Mouse (Mus musculus) forebrain, embryonic 11.5 days (tissue): Measurements from ENCODE around the gene Sp100. TPM values are rescaled to one million over a fixed set of nuclear protein-coding genes. Genes with fewer than 3 reads are reported as not detected.

Experiments used
- ATAC-seq: fragments of 200-750 bp; cut with Nextera tagmentation; replicated peaks from 2 replicates; pipeline ENCODE4 v1.8.0; 2017; ENCODE audit warnings: moderate TSS enrichment; ENCODE audit not compliant: low FRiP score
- DNase-seq: peaks from one replicate; pipeline ENCODE4 v3.0.0-alpha.2; 2017; ENCODE audit warnings: low spot score
- H3K27ac ChIP-seq: fragments of 300-500 bp; sonication (generic); 2 replicates; pipeline ENCODE4 v1.5.1; 2014; ENCODE audit warnings: low read depth, low read length
- H3K27me3 ChIP-seq: fragments of 300-500 bp; sonication (generic); 2 replicates; pipeline ENCODE4 v1.6.1; 2014; ENCODE audit warnings: mild to moderate bottlenecking, low read length, mixed read lengths; ENCODE audit not compliant: control insufficient read depth, insufficient read depth
- H3K36me3 ChIP-seq: fragments of 300-500 bp; sonication (generic); 2 replicates; pipeline ENCODE4 v1.6.1; 2014; ENCODE audit warnings: mild to moderate bottlenecking, low read length, moderate library complexity, mixed read lengths; ENCODE audit not compliant: control insufficient read depth, insufficient read depth
- H3K4me1 ChIP-seq: fragments of 300-500 bp; sonication (generic); replicated peaks from 2 replicates; pipeline ENCODE4 v1.6.1; 2014; ENCODE audit warnings: low read length, mixed read lengths; ENCODE audit not compliant: control insufficient read depth, insufficient read depth
- H3K4me2 ChIP-seq: fragments of 300-500 bp; sonication (generic); 2 replicates; pipeline ENCODE4 v1.6.1; 2014; ENCODE audit warnings: low read depth, mild to moderate bottlenecking, low read length, moderate library complexity, mixed read lengths; ENCODE audit not compliant: severe bottlenecking
- H3K4me3 ChIP-seq: fragments of 300-500 bp; sonication (generic); 2 replicates; pipeline ENCODE4 v1.5.1; 2014; ENCODE audit warnings: low read depth, low read length
- H3K9ac ChIP-seq: fragments of 300-500 bp; sonication (generic); 2 replicates; pipeline ENCODE4 v1.6.1; 2014; ENCODE audit warnings: low read length
- H3K9me3 ChIP-seq: fragments of 300-500 bp; sonication (generic); 2 replicates; pipeline ENCODE4 v1.6.1; 2016; ENCODE audit warnings: low read length, mixed read lengths; ENCODE audit not compliant: control insufficient read depth
- WGBS: fragments of 180-500 bp; shearing (Covaris S2); extraction: QIAGEN DNeasy Blood & Tissue Kit; methylation state at CpG from one replicate; pipeline ENCODE4 v1.1.7; 2014; 5-methylcytosine and 5-hydroxymethylcytosine counted together
- polyA plus RNA-seq: library from polyadenylated mRNA; unstranded; fragments of >200 nt; fragmentation: Nextera tagmentation; extraction: Ambion mirVana; gene quantifications from 2 replicates; pipeline ENCODE4 v1.2.1, GENCODE M21; 2014

Sp100 gene
- polyA plus RNA-seq, 1 experiment from 2014 or later = 0.29 TPM

DNA sequence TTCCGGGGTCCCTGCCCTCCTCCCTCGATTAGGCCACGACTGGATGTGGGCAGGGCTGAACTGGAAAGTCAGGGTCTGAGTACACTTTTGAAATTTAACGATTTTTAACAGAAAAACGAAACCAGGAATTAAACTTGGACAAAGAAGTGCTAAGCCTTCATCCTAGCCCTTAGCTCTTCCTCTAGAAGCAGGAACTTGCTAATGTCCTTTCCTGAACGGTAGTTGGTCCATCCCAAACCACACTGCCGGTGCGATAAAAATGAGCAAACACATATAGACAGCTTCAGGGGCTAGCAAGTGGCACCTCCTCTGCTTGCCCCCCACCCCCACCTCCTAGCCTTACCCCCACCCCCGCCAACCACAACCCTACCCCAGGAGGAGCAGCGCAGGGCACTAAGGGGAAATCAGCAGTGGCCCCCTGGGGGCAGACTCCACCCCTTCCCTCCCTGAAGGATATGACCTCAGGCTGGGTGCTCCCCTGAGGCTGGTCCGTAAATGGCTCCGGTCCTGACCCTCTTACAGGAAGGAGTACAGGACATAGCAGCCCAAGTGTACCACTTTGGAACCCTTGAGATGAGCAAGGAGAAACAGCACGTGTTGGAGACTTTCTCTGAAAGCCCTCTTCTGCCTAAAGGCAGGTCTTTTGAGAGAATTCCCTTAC, 85.8 kb downstream of the Sp100 start:
- H3K4me3 ChIP-seq = no peak overlapping the region
- H3K4me2 ChIP-seq = no peak overlapping the region
- H3K27me3 ChIP-seq = no peaks in the 10 kb centered on the region
- peaks cover 2% of the 10 kb centered on the region; the same call in 1 of the 2 replicates for H3K9me3 ChIP-seq
- ATAC-seq = no peak
- no peaks in the 10 kb centered on the region for H3K4me1 ChIP-seq
- no peak overlapping the region for H3K27ac ChIP-seq
- DNase-seq = no peak
- H3K9ac ChIP-seq = no peak overlapping the region
- no peaks in the 10 kb centered on the region for H3K36me3 ChIP-seq
- WGBS = 79% methylated on average over 13 of the region's 13 CpGs

DNA sequence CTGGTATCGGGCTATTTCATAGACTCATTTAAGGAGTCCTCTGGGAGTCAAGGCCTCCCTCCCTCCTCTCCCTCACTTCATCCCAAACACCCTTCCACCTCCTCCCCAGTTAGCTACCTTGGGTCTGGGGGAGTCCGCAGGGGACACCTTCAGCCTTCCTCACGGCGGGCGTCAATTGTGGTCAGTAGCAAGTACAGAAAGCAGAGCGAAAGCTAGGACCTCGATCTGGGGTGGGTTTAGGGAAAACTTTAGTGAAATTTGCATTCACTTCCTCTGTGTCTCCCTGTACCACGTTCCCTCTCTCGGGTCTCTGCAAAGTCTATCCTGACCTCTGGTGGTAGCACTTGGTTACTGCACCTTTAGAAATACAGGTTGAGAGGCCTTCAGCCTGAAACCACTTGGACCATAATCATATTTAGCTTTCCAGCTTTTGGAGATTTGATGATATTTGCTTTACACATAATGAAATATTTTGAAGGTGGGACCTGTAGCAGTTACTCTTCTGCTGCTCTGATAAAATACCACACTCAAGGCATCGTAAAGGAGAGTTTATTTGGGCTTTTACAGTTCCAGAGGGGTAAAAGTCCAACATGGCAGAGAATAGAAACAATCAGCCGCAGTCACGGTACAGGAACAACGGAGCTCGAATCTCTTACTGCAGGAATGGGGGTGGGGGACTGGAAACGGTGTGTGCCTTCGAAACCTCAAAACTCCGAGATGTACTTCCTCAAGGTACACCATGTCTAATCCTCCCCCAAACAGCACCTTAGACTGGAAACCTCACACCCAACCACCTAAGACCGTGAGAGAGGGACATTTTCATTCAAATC, 86.8 kb downstream of the Sp100 start:
- no peaks in the 10 kb centered on the region for H3K27me3 ChIP-seq
- DNase-seq (peak; percentile 59), ATAC-seq (peak; percentile 63)
- H3K4me1 ChIP-seq = no peaks in the 10 kb centered on the region
- no peaks in the 10 kb centered on the region for H3K36me3 ChIP-seq
- H3K9ac ChIP-seq = peak overlapping the region; percentile 50
- H3K4me3 ChIP-seq = no peak overlapping the region; the same call in 1 of the 2 replicates
- H3K4me2 ChIP-seq = peak overlapping the region; percentile 36
- H3K27ac ChIP-seq = no peak overlapping the region
- H3K9me3 ChIP-seq = peaks cover 2% of the 10 kb centered on the region; the same call in 1 of the 2 replicates
- WGBS = 40% methylated on average over 18 of the region's 18 CpGs

DNA sequence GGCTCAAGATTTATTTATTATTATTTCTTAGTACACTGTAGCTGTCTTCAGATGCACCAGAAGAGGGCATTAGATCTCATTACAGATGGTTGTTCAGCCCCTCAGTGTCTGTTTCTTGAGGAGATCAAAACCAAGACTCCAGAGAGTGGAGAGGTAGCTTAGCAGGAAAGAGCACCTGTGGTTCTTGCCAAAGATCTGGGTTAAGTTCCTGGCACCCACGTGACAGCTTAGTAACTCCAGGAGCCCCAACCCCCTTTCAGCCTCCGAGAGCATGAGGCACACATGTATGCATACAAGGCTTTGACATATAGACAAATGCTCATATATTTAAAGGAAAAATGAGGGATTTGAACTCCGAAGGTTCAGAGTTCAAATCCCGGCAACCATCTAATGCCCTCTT, 89.2 kb downstream of the Sp100 start:
- WGBS = 93% methylated on average over 4 of the region's 4 CpGs
- Histone ChIP-seq H3K4me2 (no peak overlapping the region), H3K4me1 (0 out of 2 replicates have a peak, but pooled peaks cover 3% of the 10 kb centered on the region), H3K27me3 (no peaks in the 10 kb centered on the region), H3K9ac (no peak overlapping the region), H3K36me3 (no peaks in the 10 kb centered on the region), H3K4me3 (no peak overlapping the region), H3K9me3 (peaks cover 2% of the 10 kb centered on the region; the same call in 1 of the 2 replicates), H3K27ac (no peak overlapping the region)
- ATAC-seq = no peak
- no peak for DNase-seq

DNA sequence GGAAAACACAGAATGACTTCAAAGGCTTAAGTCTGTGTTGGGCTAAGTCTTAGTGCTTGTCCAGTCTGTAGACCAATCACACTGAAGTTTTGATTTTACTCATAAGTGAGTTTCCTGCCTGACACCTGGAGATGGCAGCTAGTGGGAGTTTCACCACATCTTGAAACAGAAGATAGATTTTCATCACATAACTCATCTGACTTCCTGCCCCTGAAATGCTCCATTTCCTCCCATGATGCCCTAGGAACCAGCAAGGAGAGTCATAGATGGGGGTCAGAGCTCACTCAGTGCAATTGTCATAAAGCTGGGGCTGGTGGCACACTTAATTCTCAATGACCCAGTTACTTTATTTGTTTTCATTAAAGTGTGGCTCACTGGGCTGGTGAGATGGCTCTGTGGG, 90.0 kb downstream of the Sp100 start:
- Histone ChIP-seq H3K27me3 (no peaks in the 10 kb centered on the region), H3K9ac (no peak overlapping the region), H3K27ac (no peak overlapping the region), H3K4me2 (no peak overlapping the region), H3K4me3 (no peak overlapping the region), H3K9me3 (peaks cover 2% of the 10 kb centered on the region; the same call in 1 of the 2 replicates), H3K4me1 (0 out of 2 replicates have a peak, but pooled peaks cover 3% of the 10 kb centered on the region), H3K36me3 (no peaks in the 10 kb centered on the region)
- ATAC-seq = no peak
- no peak for DNase-seq

DNA sequence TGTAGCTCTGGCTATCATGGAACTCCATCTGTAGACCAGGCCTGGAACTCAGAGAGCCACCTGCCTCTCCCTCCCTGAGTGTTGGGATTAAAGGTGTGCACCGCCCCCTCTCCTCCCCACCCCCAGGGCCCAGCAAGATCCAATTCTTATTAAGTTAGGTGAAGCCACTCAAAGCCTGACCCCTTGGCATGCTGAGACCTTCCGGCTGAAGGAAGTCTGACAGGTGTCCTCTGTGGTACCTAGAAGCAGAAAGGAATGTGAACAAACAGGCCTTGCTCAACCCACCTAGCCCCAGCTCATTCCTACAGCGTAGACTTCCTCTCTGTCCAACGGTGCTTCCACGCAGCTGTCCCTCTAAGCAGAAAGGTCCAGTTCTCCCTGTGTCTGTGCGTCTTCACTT, 91.1 kb downstream of the Sp100 start:
- WGBS = 86% methylated on average over 6 of the region's 6 CpGs
- H3K27me3 ChIP-seq = no peaks in the 10 kb centered on the region
- H3K4me1 ChIP-seq = 0 out of 2 replicates have a peak, but pooled peaks cover 3% of the 10 kb centered on the region
- H3K9me3 ChIP-seq = peaks cover 2% of the 10 kb centered on the region; the same call in 1 of the 2 replicates
- no peak overlapping the region for H3K4me2 ChIP-seq
- no peak overlapping the region for H3K9ac ChIP-seq
- H3K4me3 ChIP-seq = no peak overlapping the region
- no peak for ATAC-seq
- no peaks in the 10 kb centered on the region for H3K36me3 ChIP-seq
- DNase-seq = no peak
- H3K27ac ChIP-seq = no peak overlapping the region

DNA sequence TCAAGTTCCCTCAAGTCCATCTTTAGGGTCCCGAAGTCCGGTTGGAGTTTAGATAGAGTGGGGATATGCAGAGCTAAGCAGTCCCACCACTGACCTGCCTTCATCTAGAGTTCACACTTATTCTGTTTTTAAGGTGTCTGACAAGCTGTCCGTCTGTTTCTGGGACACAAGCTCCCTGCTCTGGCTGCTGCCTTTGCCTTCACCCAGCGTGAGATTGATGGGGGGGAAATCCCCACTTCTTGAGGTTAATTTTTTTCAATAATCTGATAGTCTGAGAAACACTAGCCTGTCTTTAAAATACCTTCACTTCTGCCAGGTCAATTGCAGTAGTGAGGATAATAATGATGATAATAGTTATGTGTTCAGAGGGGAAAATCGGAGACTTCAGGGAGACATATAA, 92.5 kb downstream of the Sp100 start:
- Histone ChIP-seq H3K4me2 (no peak overlapping the region), H3K9ac (no peak overlapping the region), H3K27me3 (no peaks in the 10 kb centered on the region), H3K4me3 (no peak overlapping the region), H3K36me3 (no peaks in the 10 kb centered on the region), H3K27ac (0 out of 2 replicates have a peak overlapping the region, but pooled peaks have one; percentile 39), H3K9me3 (peaks cover 2% of the 10 kb centered on the region; the same call in 1 of the 2 replicates), H3K4me1 (0 out of 2 replicates have a peak, but pooled peaks cover 3% of the 10 kb centered on the region)
- WGBS = 66% methylated on average over 5 of the region's 5 CpGs
- DNase-seq (no peak), ATAC-seq (0 out of 2 replicates have a peak, but pooled peaks have one; percentile 22)

DNA sequence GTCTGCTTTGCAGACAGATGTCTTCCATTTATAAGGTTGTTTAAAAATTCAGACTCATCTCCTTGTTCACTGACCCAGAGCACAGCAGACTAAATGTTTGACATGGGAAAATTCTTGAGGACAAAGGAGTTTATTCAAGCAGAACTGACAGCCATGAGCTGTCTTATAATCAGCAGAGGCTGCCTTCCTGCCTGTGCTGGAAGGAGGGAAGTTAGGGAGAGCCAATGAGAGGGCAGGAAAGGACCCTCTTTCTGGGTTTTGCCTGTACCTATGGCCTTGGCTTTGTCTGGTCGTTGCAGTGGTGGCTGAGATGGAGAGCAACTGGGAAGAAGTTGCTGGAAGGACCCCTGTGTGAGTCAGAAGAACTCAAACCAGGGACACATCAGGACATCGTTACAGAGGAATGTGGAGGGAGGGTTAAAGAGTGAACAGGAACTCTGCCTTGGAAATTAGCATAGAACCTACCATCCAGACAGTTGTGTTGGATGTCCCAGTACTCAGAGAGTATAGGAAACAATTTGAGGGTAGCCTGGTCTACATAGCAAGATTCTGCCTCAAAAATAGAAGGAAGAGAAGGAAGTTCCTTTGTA, 93.2 kb downstream of the Sp100 start:
- ATAC-seq = peak; percentile 87
- Histone ChIP-seq H3K9ac (no peak overlapping the region), H3K36me3 (no peaks in the 10 kb centered on the region), H3K27ac (0 out of 2 replicates have a peak overlapping the region, but pooled peaks have one; percentile 8), H3K4me2 (no peak overlapping the region), H3K4me3 (no peak overlapping the region), H3K9me3 (peaks cover 2% of the 10 kb centered on the region; the same call in 1 of the 2 replicates), H3K4me1 (0 out of 2 replicates have a peak, but pooled peaks cover 3% of the 10 kb centered on the region), H3K27me3 (no peaks in the 10 kb centered on the region)
- WGBS = 4% methylated on average over 2 of the region's 2 CpGs
- no peak for DNase-seq

DNA sequence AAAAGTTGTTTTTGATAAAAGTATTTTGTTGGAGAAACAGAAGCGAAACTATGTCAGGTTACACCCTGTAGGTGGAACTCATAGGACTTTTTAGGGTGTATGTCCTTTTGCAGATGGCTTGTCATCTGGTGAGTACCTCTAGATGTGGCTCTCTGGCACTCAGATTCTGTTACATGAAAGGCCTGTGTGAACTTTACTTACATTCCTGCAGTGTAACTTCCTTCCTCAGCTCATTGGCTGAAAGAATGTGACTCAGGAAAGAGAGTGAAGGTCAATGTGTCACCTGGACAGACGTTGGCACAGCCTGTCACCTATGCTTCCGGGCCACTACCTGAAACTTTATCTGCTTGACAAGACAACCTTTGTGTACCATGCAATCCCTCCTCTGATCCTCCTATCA, 94.8 kb downstream of the Sp100 start:
- H3K36me3 ChIP-seq = no peaks in the 10 kb centered on the region
- H3K4me2 ChIP-seq = no peak overlapping the region
- WGBS = 94% methylated on average over 3 of the region's 3 CpGs
- ATAC-seq (no peak), DNase-seq (no peak)
- H3K4me1 ChIP-seq = 0 out of 2 replicates have a peak, but pooled peaks cover 3% of the 10 kb centered on the region
- no peaks in the 10 kb centered on the region for H3K27me3 ChIP-seq
- H3K9ac ChIP-seq = no peak overlapping the region
- H3K4me3 ChIP-seq = no peak overlapping the region
- no peaks in the 10 kb centered on the region; the same call in 1 of the 2 replicates for H3K9me3 ChIP-seq
- no peak overlapping the region for H3K27ac ChIP-seq
